Mouse (Mus musculus): ENCODE data around the gene Slc25a44. TPM values are rescaled to one million over a fixed set of nuclear protein-coding genes. Genes with fewer than 3 reads are reported as not detected.
"Not testable (repeated sequence)": the region's sequence is repeated elsewhere in the genome, so short reads cannot be mapped to it uniquely, and the experiment has no call there.

The Slc25a44 gene
- total RNA-seq, 2 experiments from 2014 or later: 77.0 to 78.9 TPM

DNA sequence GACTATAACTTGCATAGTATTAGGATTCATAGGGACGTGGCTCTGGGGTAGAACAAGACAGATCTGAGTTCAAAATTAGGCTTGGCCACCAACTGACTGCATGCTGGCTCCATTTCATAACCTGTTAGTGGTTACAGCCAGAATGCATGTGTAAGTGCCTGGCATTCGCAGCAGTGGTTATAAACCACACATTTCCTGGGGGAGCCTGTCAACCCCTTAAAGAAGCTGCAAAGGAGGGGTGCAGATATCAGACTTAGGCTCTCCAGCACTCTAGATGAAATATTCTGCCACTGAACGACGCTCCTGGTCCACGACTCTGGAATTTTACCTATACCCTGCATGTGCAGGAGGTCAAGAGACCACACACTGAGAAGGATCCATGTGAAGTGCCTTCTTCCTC, 27.3 kb upstream of the Slc25a44 start:
- DNase-seq (ENCODE audit: low spot score in 2 of 2): no peak

DNA sequence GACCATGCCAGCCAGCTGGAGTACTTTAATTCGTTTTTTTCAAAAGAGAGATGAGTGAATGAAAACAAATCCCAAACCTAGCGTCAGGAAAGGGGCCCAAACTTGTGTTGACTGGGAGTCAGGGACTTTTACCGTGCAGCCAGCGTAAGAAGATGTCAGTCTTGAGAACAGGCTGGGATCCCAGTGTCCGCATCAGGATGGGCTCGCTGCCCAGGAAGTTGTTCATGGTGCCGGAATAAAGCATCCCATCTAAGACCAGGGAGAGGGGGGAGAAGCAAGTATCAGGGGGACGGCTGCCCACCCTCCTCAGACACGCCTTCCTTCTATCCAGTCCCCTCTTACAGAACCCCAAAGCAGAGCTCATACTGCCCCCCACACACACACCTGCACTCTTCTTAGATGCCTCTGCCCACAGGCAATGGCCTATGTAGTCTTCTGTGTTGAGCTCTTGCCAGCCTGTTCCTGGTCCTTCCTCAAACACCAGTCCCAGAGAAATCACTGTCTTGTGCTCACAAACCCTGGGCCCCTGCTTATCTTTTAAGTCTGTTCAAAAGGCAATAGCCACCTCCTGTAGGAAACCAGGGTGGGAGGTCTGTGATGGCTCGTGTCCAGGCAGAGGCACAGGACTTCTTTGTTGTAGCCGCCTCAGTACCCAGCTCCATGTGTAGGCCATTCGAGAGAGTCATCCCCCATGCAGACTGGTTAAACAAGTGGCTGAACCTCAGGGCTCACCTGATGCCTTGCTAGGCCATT, 25.6 kb upstream of the Slc25a44 start:
- no peak for DNase-seq (ENCODE audit: low spot score in 2 of 2)

DNA sequence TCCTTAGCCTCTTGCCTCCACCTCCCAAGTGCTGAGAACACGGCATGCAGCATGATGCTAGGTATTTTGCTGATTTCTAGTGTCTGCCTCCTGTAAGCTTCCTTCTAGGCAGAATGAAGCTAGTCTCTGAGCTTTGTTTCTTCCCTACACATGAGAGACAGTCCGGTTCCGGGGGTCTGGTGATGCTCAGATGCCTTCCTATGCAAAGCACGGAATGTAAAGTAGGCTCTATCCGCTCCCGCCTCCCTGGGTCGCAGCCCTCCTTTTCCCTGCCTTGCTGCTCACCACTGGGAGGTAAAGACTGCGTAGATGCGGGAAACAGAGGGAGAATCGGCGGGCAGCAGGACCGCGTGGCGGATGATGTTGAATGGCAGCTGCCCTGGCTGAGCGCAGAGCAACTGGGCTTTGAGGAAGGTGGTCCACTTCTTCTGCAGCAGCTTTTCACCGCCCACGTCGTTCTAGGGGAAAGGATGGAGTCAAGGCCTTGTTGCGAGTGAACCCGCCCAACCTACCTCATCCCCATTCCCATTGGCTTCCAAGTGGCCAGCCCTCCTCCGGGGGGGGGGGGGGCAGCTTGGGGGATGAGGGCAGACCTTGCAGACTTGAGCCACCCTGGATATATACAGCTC, 24.6 kb upstream of the Slc25a44 start:
- no peak for DNase-seq (ENCODE audit: low spot score in 2 of 2)

DNA sequence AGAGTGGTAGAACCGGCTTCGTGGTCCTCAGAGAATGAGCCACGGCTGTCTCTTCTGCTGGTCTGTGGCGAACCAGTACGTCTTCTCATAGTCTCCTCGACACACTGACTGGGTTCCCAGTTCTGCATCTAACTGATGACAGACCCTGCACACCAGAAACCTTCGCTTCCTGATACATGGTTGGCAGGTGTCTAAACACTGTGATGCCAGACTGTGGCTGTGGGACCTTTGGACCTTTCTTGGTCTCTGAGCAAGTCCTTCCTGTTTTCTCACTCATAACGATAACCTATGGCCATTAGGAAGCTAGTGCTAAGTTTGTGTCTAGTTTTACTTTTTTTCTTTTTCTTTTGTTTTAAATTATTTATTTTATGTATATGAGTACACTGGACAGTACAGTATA, 23.5 kb upstream of the Slc25a44 start:
- no peak for DNase-seq (ENCODE audit: low spot score in 2 of 2)

DNA sequence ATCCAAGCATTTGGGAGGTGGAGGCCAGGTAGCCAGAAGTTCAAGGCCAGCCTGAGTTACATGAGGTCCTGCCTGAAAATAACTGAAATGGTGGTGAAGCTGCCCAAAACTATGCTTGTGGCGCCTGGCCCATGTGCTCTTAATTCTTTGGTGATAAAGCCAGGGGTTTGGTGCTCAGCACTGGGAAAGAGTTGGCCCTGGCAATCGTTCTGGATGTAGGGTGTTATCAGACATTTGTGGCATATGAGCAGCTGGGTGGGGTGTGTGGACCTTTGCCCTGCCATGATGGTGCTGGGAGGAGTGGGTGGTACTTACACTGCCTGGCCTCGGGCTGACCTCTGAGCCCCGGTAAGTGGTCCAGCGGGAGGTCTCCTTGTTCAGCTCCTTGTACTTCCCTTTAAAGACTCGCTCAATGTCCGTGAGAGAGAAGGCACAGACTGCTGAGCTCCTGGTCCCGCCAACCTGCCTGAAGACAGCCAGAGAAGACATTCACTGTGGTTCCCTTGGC, 22.8 kb upstream of the Slc25a44 start:
- DNase-seq (ENCODE audit: low spot score in 2 of 2): no peak

DNA sequence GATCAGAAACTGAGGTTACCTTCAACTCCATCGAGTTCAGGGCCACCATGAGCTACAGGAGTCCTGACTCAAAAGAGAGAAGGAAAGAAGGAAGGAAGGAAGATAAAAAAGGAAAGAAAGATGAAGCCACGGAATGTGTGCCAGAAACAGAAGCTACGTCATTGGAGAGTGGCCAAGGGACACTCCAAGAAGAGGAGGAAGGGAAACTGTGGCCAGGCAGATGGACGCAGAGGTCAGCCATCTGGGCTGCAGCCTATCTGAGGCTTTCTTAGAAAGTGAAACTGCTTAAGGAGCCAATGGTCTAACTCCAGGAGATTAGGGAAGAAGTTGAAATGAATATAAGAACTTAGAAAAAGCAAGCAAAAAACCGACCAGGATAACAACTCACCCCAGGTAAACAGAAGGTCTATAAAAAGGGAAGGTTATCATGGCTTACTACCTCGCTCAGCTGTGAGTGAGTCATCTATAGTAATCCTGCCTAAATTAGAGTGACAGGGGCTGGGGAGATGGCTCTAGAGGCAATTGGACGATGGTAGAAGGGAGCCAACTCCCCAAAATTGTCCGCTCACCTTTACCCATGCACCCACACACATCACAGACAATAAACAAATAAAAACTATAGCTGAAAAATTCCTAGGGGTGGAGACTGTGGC, 21.7 kb upstream of the Slc25a44 start:
- DNase-seq (ENCODE audit: low spot score in 2 of 2): no peak

DNA sequence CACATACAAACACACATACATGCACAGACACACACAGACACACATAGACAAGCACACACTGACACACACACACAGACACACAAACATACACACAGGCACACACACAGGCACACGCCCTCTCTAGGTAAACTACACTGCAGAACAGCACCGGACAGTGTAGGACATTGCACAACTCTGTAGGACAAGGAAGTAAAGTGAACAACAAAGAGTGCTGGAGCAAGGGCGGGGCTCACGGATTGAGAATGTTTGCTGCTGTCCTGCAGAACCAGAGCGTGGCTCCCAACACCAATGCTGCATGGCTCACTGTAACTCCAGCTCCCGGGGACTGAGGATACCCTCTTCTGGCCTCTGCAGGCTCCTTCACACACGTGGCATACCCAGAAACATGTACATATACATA, 17.9 kb upstream of the Slc25a44 start:
- no peak for DNase-seq (ENCODE audit: low spot score in 2 of 2)

DNA sequence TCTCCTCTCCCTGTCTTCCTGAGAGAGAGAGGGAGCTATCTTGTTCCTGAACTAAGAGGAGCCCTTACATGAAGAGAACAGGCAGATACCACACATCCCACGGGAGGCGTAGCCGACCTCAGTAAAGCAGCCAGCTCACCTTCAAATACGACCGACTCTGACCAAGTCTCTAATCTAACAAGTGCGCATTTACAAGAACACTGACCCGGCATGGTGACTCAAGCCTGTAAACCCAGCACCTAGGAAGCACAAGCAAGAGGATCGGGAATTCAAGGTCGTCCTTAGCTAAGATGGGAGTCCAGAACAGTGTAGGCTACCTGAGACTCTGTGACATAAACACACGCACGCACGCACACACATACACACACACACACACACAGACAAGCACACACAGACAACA, 17.5 kb upstream of the Slc25a44 start:
- DNase-seq (ENCODE audit: low spot score in 2 of 2): no peak

DNA sequence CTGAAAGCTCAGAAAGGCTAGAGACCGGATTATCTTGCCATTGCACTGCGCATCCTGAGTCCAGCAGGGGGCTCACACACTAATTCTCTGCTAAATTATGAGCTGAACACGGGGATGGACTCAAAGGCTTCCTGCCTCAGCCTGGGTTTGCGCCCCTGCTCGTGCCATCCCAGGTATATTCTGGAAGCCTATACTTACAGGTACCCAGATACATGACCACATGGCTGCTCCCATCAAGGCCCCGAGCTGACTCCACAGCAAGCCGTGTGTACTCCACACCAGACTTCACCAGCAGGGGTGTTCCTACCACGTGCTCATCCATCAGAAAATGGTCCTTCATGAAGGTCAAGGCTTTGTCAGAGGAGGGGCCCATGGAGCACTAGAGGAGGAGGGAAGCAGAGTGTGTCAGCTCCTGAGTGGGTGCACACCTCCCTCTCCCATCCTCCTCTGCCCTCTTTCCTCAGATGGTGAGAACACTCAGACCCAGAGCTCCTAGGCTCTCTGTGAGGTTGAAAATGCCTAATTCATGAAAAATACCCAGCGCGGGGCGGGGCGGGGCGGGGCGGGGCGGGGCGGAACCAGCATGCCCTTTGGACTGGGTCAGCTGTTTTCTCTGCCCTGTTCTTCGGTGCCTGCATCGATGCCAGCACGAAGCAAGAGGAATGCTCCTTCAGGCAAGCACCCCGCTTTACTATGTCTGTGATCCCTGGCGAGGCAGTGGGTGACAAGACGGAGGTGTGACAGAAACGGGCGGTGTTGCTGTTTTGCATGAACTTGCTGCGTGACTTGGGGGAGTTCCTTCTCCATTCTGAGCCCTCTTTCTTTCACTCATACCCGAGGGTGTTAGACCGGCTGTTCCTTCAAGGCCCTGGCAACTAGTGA, 15.8 kb upstream of the Slc25a44 start:
- peak; percentile 53 to 70 for DNase-seq (ENCODE audit: low spot score in 2 of 2)

DNA sequence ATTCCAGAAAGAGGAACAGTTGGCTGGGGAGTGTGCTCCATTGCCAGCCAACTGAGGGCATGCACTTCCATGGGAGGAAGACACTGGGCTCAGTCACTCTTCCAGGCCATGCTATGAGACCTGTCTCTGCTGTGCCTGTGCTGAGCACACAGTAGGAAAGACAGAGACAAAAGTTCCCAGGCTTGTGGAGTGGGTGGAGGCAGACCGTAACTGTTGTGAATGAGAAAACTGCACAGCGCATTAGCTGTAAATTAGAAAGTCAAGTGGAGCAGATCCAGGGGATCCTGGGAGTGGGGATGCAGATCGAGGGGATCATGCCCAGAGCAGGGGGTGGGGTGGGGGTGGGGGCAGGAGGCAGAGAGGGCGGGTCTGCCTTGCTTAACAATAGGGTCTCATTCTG, 14.6 kb upstream of the Slc25a44 start:
- no peak for DNase-seq (ENCODE audit: low spot score in 2 of 2)

DNA sequence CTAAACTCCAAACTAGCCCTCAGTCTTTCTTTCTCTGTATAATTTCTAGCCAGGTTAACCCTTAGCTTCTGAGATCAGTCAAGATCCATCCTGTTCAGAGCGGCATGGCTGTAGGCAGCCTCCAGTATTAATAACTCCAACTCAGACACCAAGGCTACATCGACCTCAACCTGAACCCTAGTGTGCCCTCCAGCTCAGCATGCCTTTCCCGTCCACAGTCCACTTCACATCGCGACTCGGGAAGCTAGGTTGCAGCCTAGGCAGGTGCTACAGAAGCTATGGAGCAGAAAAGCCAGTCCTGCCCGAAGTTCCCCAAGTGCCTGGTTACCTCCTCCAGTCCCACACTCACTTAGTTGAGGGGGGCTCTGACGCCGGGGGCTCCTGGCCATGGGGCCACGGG, 12.5 kb upstream of the Slc25a44 start:
- DNase-seq (ENCODE audit: low spot score in 2 of 2): no peak

DNA sequence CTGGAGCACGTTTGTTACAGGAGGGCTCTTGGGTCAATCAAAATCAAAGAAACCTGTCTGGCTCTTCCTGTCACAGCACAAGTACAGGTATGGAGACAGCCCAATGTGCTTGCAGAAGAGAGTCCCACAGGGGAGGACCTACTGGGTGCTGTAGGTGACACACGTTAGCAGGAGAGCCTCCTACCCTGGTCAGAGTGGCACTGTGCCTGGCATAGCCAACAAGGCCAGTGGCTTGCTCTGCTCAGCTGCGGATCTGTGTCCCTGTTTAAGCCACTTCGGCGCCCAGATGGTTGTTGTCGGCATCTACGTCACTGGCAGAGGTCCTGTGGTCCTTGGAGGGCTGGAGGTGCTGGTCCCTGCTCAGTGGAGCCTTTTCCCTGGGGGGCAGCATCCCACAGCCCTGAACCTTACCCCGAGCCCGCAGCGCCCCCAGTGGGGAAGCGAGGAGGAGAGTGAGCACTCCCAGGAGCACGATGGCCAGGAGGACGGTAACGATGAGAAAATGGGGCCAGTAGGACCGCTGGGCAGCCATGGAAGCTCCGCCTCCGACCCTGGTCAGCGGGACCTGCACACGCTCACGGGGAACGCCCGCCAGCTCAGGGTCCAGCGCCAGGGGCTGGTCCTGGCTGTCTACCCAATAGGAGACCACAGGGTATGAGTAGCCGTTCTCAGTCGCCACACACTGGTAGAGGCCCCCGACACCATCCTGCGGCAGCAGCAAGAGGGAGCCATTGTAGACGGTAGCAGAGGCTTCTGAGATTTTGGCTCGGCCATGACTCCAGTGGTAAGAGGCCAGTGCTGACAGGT, 11.7 kb upstream of the Slc25a44 start:
- peak; percentile 48 to 56 for DNase-seq (ENCODE audit: low spot score in 2 of 2)

DNA sequence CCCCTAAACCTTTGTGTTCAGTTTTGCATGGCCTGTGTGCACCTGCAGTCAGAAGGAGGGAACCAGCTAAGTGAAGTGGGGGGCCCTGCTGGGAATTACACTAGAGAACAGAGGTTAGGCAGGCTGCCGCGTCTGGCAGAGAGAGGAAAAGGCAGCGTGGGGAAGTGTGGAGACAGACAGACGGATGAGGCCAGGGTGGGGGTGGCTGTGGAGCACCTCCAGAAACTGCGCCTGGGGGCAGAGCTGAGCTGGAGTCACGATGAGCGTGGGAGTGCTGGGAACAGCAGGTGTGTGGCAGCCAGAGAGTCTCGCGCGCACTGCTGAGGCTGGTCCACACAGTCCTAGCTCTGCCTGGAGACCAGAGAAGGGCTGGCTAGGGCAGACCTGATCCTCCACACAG, 10.6 kb upstream of the Slc25a44 start:
- DNase-seq (ENCODE audit: low spot score in 2 of 2): peak; percentile 81 to 92

DNA sequence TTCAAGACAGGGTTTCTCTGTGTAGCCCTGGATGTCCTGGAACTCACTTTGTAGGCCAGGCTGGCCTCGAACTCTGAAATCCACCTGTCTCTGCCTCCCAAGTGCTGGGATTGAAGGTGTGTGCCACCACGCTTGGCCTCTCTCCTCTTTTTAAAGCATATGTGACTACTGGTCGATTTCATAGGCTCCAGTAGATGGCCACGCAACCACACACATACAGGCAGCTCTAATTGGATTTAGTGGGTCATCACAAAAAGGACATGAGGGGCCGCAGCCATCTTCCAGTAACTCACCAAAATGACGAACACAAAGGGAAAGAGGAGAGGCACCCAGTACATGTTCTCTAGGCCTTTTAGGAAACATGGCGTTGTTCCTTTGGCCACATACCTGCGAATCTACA, 3.7 kb upstream of the Slc25a44 start:
- not testable (repeated sequence) for DNase-seq (ENCODE audit: low spot score in 2 of 2)

DNA sequence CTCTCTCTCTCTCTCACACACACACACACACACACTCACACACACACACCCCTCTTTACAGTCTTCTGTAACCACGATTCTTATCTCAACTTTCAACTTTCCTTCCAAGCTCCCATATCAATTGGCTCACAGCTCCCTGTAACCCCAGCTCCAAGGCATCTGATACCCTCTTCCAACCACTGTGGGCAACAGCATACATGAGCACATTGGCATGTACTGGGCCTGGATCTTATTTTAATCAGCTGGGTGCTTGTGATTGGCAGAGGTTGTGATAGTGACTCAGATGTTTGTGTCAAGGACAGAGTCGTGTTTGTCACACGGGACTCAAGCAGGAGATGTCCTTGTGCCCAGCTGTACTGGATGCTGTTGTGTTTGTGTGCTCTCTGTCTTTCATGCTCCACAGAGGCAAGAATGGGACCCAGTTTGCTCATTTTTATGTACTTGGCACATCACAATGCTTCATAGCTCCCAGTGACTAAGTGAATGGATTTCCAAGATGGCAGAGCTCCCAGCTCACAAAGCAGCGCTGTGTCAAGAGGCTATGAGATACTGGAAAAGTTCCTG, 2.5 kb upstream of the Slc25a44 start:
- no peak for DNase-seq (ENCODE audit: low spot score in 2 of 2)

DNA sequence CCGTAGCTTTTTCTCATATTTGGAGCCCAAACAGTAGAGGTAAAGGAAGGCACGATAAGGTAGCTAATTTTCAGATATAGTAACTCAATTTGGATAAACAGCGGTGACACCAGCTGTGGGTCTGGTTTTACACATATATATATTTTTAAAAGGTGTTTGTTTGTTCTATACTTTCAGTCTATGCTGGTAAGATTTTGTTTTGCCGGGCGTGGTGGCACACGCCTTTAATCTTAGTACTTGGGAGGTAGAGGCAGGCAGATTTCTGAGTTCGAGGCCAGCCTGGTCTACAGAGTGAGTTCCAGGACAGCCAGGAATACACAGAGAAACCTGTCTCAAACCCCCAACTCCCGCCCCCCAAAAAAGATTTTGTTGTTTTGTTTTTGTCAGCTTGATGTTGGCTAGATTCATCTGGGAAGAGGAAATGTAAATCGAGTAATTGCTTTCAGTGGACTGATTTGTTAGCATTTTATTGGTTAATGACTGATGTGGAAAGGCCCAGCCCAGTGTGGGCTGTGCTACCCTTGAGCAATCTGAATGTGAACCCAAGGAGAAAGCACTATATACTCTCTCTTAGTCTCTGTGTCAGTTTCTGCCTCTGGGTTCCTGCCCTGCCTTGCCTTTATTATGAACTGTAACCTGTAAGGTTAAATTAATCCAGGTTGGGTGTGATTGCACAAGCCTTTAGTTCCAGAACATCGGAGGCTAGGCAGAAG, 925 bp upstream of the Slc25a44 start:
- DNase-seq (ENCODE audit: low spot score in 2 of 2): no peak

DNA sequence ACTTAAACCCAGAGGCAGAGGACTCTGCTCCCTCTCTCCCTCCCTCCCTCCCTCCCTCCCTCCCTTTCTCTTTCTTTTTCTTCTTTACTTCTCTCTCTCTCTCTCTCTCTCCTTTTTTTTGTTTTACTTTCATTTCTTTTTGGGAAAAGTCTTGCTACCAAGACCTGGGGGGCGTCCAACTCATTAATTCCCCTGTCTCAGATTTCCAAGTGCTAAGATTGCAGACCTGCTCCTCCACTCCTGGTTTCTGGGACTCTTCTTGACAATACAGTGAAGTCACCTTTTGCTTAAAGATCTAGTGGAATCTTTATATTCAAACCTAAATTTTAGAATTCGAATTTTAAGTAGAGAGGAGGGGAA, 371 bp upstream of the Slc25a44 start:
- DNase-seq (ENCODE audit: low spot score in 2 of 2): no peak

DNA sequence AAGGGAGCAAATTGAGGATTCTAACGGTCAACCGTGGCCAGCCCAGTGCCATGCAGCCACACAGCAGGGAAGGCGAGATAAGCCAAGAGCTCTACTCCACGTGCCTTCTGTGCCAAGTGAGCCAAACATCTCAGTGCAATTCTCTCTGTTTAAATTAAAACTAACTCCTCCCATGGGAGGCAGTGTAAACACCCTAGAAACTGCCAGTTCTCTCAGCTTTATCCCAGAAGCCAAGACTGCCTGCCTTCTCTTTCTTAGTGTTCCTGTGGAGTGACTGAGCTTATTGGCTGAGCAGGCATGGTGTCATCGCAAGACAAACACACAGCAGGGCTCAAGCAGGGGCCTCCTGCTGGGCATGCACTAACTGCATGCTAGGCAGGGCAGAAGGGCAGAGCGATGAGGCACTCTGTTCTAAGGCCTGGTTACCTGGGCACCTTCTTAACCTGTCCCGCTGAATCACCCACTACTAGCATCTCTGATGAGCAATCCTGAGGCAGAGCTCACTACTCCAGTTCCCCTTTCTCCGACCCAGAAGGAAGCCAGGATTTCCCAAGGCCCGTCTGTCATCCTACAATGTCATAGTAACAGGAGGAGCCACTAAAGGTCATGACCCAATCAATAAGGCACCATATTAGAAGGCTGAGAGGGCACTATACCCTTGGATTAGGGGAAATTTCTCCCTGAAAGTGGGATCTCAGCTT, 2.8 kb downstream of the Slc25a44 start:
- peak; percentile 21 to 41 for DNase-seq (ENCODE audit: low spot score in 2 of 2)

DNA sequence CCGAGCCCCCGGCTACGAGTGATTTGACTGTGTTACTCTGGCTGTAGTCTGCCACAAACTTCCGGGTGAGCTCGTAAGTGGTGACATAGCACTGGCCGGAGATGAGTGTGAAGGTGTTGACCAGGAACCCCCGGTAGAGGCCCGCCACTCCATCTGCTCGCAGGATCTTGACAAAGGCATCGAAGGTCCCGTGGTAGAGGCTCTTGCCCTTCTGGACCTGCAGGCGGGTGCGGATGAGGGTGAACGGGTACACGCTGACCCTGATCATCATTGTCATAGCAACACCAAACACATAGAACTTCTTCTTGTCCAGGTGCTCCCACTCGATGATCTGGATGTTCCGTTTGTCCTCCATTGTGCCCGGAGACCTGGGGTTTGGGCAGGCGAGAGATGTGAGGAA, 4.2 kb downstream of the Slc25a44 start:
- DNase-seq (ENCODE audit: low spot score in 2 of 2): no peak

All from left cerebral cortex, adult 18-20 months (tissue).